Mouse (Mus musculus) forebrain, embryonic 16.5 days (tissue): ENCODE measurements around the gene Peli2. TPM values are rescaled to one million over a fixed set of nuclear protein-coding genes. Genes with fewer than 3 reads are reported as not detected.

ENCODE experiments used
- ATAC-seq: fragments of 200-750 bp; cut with Nextera tagmentation; 2 replicates; pipeline ENCODE4 v1.8.0; 2017; ENCODE audit warnings: mild to moderate bottlenecking, moderate library complexity
- H3K27ac ChIP-seq: fragments of 300-500 bp; sonication (generic); 2 replicates; pipeline ENCODE4 v1.5.1; 2014; ENCODE audit warnings: low read length, control low read depth
- H3K27me3 ChIP-seq: fragments of 300-500 bp; sonication (generic); replicated peaks from 2 replicates; pipeline ENCODE4 v1.6.1; 2014; ENCODE audit warnings: low read length; ENCODE audit not compliant: control insufficient read depth, insufficient read depth
- H3K36me3 ChIP-seq: fragments of 300-500 bp; sonication (generic); 2 replicates; pipeline ENCODE4 v1.6.1; 2014; ENCODE audit not compliant: control insufficient read depth, insufficient read depth
- H3K4me1 ChIP-seq: fragments of 300-500 bp; sonication (generic); replicated peaks from 2 replicates; pipeline ENCODE4 v1.6.1; 2014; ENCODE audit warnings: low read length; ENCODE audit not compliant: control insufficient read depth, insufficient read depth
- H3K4me2 ChIP-seq: fragments of 300-500 bp; sonication (generic); 2 replicates; pipeline ENCODE4 v1.6.1; 2014; ENCODE audit warnings: mild to moderate bottlenecking, low read length, control low read depth
- H3K4me3 ChIP-seq: fragments of 300-500 bp; sonication (generic); replicated peaks from 2 replicates; pipeline ENCODE4 v1.5.1; 2014; ENCODE audit warnings: mild to moderate bottlenecking, low read length, control low read depth
- H3K9ac ChIP-seq: fragments of 300-500 bp; sonication (generic); replicated peaks from 2 replicates; pipeline ENCODE4 v1.6.1; 2014; ENCODE audit warnings: low read depth, low read length, control low read depth
- H3K9me3 ChIP-seq: fragments of 300-500 bp; sonication (generic); 2 replicates; pipeline ENCODE4 v1.6.1; 2016; ENCODE audit warnings: low read length; ENCODE audit not compliant: control insufficient read depth
- WGBS: fragments of 180-500 bp; shearing (Covaris S2); extraction: QIAGEN DNeasy Blood & Tissue Kit; methylation state at CpG from one replicate; pipeline ENCODE4 v1.1.7; 2014; 5-methylcytosine and 5-hydroxymethylcytosine counted together
- polyA plus RNA-seq: library from polyadenylated mRNA; unstranded; fragments of >200 nt; fragmentation: Nextera tagmentation; extraction: Ambion mirVana; gene quantifications from 2 replicates; pipeline ENCODE4 v1.2.1, GENCODE M21; 2015

Peli2 gene
- polyA plus RNA-seq, 1 experiment from 2014 or later: 10.5 TPM

DNA sequence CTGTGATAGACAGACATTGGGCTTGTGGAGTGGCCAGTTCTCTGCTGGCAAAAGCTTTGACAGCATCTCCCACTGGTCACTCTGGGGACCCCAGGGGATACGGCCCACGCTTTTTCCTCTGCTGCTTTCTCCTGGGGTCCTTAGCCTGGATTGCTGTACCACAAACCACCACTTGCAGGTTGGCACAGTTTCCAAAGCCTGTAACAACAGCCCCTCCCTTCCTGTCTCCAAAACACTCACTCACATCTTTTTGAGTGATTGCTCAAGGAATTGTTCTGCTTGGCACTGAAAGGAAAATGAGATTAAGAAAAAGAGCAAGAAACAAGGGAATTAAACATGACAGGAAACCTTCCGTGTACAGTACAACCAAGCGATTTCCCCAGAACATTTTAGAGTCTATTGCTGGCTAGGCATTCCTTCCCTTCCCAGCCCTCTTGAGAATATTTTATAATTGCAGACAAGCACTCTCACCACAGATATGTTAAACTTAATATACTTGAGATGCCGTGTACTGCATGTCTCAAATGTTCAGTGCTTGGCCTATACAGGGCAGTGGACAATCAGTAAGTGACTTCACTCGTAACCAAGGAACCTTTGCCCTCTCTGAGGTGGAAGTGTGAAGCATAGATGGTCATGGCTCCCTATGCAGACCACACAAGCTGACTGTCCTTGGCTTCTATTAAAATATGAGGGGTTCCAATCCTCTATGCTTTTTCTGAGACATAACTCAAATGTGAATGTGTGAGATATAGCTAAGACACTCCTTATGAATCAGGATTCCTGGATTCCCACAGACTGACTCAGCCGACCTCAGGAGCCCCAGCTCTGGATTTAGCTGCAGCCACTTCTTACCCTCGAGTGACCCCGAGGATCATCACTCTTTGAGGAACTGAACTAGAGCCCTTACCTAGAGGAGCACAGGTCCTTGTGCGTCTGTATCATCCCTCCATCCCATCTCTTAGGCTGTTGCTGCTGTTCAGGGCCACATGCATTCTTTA is 169.3 kb downstream of the Peli2 start:
- 78% methylated on average over 10 of the region's 10 CpGs for WGBS
- no peaks in the 10 kb centered on the region for H3K4me1 ChIP-seq

DNA sequence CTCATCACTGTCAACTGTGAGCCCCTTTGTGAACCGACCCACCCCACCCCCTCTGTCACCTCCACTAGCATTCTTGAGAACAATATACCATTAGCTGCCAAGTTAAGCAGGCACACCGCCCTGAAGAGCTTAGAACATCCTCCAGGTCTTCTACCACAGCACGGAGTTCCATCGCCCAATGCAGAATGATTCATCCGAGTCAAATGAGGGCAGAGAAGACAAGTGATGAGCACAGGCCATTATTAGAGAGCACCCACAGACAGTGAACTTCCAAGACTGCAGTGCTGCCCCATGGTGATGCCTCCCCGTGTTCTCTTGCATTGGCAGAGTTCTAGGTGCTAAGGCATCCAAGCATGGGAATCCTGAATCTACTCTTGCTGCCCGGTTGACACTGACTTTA is 172.9 kb downstream of the Peli2 start:
- Histone ChIP-seq H3K9me3 (no peaks in the 10 kb centered on the region), H3K9ac (no peak overlapping the region), H3K4me3 (no peak overlapping the region), H3K4me2 (no peak overlapping the region), H3K4me1 (peaks cover 9% of the 10 kb centered on the region), H3K36me3 (no peaks in the 10 kb centered on the region), H3K27ac (no peak overlapping the region), H3K27me3 (no peaks in the 10 kb centered on the region)
- ATAC-seq: no peak
- 87% methylated on average over 7 of the region's 7 CpGs for WGBS

More for the DNA sequence above, 169.3 kb downstream of the Peli2 start:
- Histone ChIP-seq H3K9ac (no peak overlapping the region), H3K4me3 (no peak overlapping the region), H3K27me3 (no peaks in the 10 kb centered on the region), H3K36me3 (no peaks in the 10 kb centered on the region), H3K4me2 (no peak overlapping the region), H3K27ac (no peak overlapping the region), H3K9me3 (no peaks in the 10 kb centered on the region)
- no peak for ATAC-seq

- Histone ChIP-seq H3K9ac (no peak overlapping the region), H3K9me3 (no peaks in the 10 kb centered on the region), H3K4me2 (no peak overlapping the region), H3K27ac (peak overlapping the region; percentile 26; the same call in 1 of the 2 replicates), H3K27me3 (no peaks in the 10 kb centered on the region), H3K4me3 (no peak overlapping the region), H3K4me1 (peaks cover 9% of the 10 kb centered on the region), H3K36me3 (no peaks in the 10 kb centered on the region)
- ATAC-seq: no peak
- WGBS: 53% methylated on average over 5 of the region's 5 CpGs
Observed at GRCm38 (mm10) chr14:48295410-48295809, 174.8 kb downstream of the Peli2 start.

- no peak overlapping the region for H3K4me2 ChIP-seq
Observed at GRCm38 (mm10) chr14:48295815-48296271, 175.2 kb downstream of the Peli2 start.

DNA sequence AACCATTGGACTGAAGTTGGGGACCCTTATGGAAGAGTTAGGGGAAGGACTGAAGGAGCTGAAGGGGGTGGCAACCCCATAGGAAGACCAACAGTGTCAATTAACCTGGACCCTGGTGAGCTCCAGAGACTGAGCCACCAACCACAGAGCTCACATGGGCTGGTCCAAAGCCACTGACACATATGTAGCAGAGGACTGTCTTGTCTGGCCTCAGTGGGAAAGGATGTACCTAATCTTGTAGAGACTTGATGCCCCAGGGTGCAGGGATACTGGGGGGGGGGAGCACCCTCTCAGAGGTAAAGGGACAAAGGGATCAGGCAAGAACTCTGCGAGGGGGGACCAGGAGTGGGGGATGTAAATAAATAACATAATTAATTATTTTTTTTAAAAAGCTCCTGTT is 176.2 kb downstream of the Peli2 start:
- WGBS: 85% methylated on average over 1 of the region's 1 CpGs
- no peak for ATAC-seq
- no peak overlapping the region for H3K9ac ChIP-seq

More at GRCm38 (mm10) chr14:48295815-48296271, 175.2 kb downstream of the Peli2 start:
- H3K9me3 ChIP-seq: no peaks in the 10 kb centered on the region
- WGBS: 24% methylated on average over 7 of the region's 7 CpGs
- H3K4me3 ChIP-seq: no peak overlapping the region
- ATAC-seq: no peak
- no peaks in the 10 kb centered on the region for H3K36me3 ChIP-seq
- H3K4me1 ChIP-seq: peaks cover 9% of the 10 kb centered on the region
- peak overlapping the region; percentile 26; the same call in 1 of the 2 replicates for H3K27ac ChIP-seq
- no peaks in the 10 kb centered on the region for H3K27me3 ChIP-seq
- H3K9ac ChIP-seq: no peak overlapping the region

GRCm38 (mm10) chr14:48302471-48303186 is 182.0 kb downstream of the Peli2 start:
- Histone ChIP-seq H3K27me3 (no peaks in the 10 kb centered on the region), H3K9me3 (no peaks in the 10 kb centered on the region), H3K4me3 (no peak overlapping the region), H3K36me3 (no peaks in the 10 kb centered on the region), H3K4me1 (peaks cover 7% of the 10 kb centered on the region), H3K4me2 (no peak overlapping the region), H3K9ac (no peak overlapping the region), H3K27ac (peak overlapping the region; percentile 56; the same call in 1 of the 2 replicates)
- 85% methylated on average over 10 of the region's 10 CpGs for WGBS
- peak; percentile 28; the same call in 1 of the 2 replicates for ATAC-seq

More for the DNA sequence above, 176.2 kb downstream of the Peli2 start:
- Histone ChIP-seq H3K9me3 (no peaks in the 10 kb centered on the region), H3K4me1 (peaks cover 9% of the 10 kb centered on the region), H3K27ac (no peak overlapping the region), H3K4me2 (no peak overlapping the region), H3K36me3 (no peaks in the 10 kb centered on the region), H3K4me3 (no peak overlapping the region), H3K27me3 (no peaks in the 10 kb centered on the region)

DNA sequence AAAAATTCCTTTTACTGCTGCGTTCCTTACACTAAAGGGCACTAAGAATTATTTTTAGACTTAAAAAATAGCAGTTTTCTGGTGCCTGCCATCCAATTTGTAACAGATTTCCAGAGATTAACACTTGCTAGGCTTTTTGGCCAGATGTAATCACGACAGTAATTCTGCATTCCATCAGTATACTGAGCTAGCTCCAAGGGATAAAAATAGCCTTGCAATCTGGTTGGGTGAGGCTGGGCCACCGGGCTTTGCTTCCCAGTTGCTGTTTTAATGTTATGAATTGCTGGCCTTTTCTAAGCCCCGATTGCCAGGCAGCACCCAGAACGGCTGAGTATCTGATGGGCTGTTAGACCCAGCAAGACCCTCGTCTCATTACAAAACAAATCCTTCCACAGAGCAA is 182.6 kb downstream of the Peli2 start:
- H3K27ac ChIP-seq: no peak overlapping the region
- H3K4me3 ChIP-seq: no peak overlapping the region
- H3K36me3 ChIP-seq: no peaks in the 10 kb centered on the region
- no peak overlapping the region for H3K4me2 ChIP-seq
- 58% methylated on average over 6 of the region's 6 CpGs for WGBS
- ATAC-seq: peak; percentile 87
- H3K9ac ChIP-seq: no peak overlapping the region
- peaks cover 7% of the 10 kb centered on the region for H3K4me1 ChIP-seq
- no peaks in the 10 kb centered on the region for H3K27me3 ChIP-seq
- H3K9me3 ChIP-seq: no peaks in the 10 kb centered on the region

DNA sequence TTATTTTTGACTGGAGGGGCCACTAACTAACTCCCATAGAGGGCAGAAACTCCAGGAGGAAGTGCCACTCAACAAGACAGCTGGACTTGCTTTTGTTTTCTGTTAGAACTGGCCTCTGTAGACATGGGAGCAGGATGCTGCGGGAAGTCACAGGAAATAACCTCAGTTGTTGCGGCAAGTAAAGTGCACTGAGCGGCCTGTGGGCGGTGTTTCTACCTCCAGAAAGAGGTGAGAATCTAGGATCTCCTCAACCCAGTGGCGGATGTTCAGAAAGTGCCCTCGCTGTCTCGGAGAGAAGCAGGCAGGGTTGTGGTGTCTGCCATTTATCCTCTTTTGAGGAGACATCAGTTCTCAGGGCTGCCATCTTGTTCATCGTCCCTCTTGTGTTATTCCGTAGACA is 183.2 kb downstream of the Peli2 start:
- Histone ChIP-seq H3K4me3 (no peak overlapping the region), H3K36me3 (no peaks in the 10 kb centered on the region), H3K9me3 (no peaks in the 10 kb centered on the region), H3K4me2 (no peak overlapping the region), H3K27ac (no peak overlapping the region), H3K4me1 (peaks cover 7% of the 10 kb centered on the region), H3K9ac (no peak overlapping the region), H3K27me3 (no peaks in the 10 kb centered on the region)
- ATAC-seq: peak; percentile 26; the same call in 1 of the 2 replicates
- WGBS: 90% methylated on average over 9 of the region's 9 CpGs

- 62% methylated on average over 3 of the region's 3 CpGs for WGBS
- H3K27me3 ChIP-seq: no peaks in the 10 kb centered on the region
Observed at GRCm38 (mm10) chr14:48313234-48313633, 192.6 kb downstream of the Peli2 start.

More at GRCm38 (mm10) chr14:48313234-48313633, 192.6 kb downstream of the Peli2 start:
- Histone ChIP-seq H3K27ac (no peak overlapping the region), H3K4me3 (no peak overlapping the region), H3K9ac (no peak overlapping the region), H3K4me2 (no peak overlapping the region), H3K36me3 (no peaks in the 10 kb centered on the region), H3K9me3 (no peaks in the 10 kb centered on the region), H3K4me1 (no peaks in the 10 kb centered on the region)
- no peak for ATAC-seq
